Mouse (Mus musculus): ENCODE results near the gene Mast4.

GRCm38 (mm10) chr13:102942557-102942956 lies 391.7 kb downstream of the Mast4 start:
- TF ChIP-seq CTCF (IDR thresholded peaks at IDR 0.05; ENCODE audit: low read depth) (no peak), EP300 (IDR thresholded peaks at IDR 0.05; ENCODE audit: low read depth) (no peak)
